Mouse (Mus musculus) adipose tissue, adult 10 weeks (tissue): ENCODE data around the gene Tmed1. TPM values are rescaled to one million over a fixed set of nuclear protein-coding genes. Genes with fewer than 3 reads are reported as not detected.

Experiments
- polyA plus RNA-seq: library from polyadenylated mRNA; stranded (reverse); fragments of 350-450 nt; fragmentation: Illumina TruSeq; extraction: RNeasy Lipid Tissue Mini Kit (QIAGEN cat#74804); gene quantifications from one replicate; pipeline ENCODE4 v1.2.3, GENCODE M21; 2014; ENCODE audit warnings: low read depth, low replicate concordance

The Tmed1 gene
- 25.3 TPM for polyA plus RNA-seq

DNA sequence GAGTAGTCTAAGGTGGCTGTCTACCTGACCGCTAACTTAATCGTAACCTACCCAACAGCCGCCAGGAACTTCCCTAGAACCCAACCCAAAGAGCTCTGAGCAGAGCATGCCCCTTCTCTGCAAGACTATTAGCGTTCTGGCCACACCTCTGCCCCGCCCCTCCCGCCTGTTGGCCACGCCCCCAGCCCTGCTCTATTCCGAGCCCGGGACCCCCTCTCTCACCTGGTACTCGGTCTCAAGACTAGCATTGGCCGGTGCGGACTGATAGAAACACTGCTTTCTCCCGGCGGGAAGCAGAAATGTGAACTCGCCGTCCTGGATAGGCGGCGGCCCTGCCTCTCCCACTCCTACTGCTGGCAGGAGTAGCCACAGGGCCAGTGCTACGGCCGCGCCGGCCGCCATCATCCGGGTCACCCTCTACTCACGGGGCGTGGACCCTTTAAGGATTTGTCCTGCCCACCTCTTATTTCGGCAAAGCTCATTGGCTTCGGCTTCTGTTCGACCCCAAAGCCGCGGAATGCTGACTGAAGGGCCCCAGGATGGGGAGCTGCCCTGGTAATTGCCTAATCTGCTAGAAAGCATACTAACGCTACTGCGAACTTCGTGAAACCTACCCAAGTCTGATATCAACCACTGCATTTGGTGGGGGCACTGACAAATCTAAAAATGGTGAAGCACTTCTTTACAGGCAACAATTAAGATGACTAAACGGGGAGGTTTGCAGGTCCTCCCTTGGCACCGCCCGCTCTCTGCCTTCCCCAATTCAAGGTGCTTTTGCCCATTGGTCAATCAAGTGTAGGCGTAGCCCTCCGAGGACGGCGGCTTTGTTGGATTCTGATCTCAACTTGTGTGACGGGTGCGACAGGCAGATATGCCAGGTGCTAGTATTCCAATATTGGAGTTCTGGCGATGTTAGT is at the start of gene Tmed1:
Tmed1 (minus strand) TSS at position 481 of the 917 bp plus-strand sequence.

DNA sequence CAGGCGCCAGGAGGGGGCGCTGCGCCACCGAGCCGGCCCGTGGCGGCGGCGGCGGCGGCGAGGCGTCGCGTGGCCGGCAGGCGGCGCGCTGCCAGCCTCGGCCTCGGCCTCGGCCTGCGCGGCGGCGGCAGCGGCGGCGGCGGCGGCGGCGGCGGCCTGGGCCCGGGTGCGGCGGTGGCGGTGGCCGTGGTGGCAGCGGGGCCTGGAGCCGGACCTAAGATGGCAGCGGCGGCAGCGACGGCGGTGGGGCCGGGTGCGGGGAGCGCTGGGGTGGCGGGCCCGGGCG is 36.7 kb upstream of the Tmed1 start, which contains the start of gene Carm1:
Carm1 (plus strand) TSS at position 106 of the 286 bp plus-strand sequence.

DNA sequence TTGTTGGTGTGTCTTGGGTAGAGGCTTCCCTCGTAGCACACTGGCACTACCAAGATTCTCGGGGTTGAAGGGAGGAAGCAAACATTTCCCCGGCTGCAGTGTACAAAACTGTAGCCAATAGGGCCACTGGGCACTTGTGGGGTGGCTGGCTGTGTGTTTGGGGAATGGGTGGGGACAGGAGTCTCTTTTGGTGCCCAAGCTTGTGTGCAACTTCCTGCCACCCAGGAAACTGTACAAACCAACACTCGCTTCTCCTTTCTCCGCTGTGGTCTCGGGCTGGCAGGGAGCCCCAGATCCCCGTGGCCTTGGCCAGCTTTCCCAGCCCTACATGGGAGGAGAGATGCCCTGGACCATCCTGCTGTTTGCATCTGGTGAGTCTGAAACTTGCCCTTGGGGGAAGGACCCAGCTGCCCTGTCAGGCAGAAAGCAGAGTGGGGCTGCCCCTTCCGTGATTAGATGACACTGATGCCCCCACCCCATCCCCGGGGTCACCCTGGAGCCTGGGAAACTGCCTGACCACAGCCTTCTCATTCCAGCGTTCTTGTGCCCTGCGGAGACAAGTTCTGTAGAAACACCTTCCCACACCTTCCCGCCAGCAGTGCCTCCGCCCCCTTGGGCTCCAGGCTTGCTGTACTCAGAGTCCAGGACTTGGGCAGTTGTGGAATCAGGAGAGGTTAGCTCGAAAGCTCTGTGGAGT is 16.0 kb upstream of the Tmed1 start, which contains the start of gene AB124611:
AB124611 (plus strand) TSS at position 240 of the 697 bp plus-strand sequence.

Other genes with a start within 250 kb of the Tmed1 start
- 18.9 TPM for gene Atg4d, start 245.0 kb downstream of the Tmed1 start, polyA plus RNA-seq
- gene Kri1, start 222.3 kb downstream of the Tmed1 start, polyA plus RNA-seq = 30.1 TPM
- 13.7 TPM for gene Cdkn2d, start 218.8 kb downstream of the Tmed1 start, polyA plus RNA-seq
- gene Ap1m2, start 197.9 kb downstream of the Tmed1 start, polyA plus RNA-seq = 73.5 TPM
- 39.7 TPM for gene Slc44a2, start 189.6 kb downstream of the Tmed1 start, polyA plus RNA-seq
- 44.6 TPM for gene Ilf3, start 142.4 kb downstream of the Tmed1 start, polyA plus RNA-seq
- 10.2 TPM for gene Qtrt1, start 98.4 kb downstream of the Tmed1 start, polyA plus RNA-seq
- gene Dnm2, start 85.3 kb downstream of the Tmed1 start, polyA plus RNA-seq = 77.4 TPM
- 5.3 TPM for gene AB124611, start 15.9 kb upstream of the Tmed1 start, polyA plus RNA-seq
- gene Carm1, start 36.6 kb upstream of the Tmed1 start, polyA plus RNA-seq = 34.6 TPM
- 34.9 TPM for gene Timm29, start 82.5 kb upstream of the Tmed1 start, polyA plus RNA-seq
- gene Yipf2, start 82.6 kb upstream of the Tmed1 start, polyA plus RNA-seq = 67.9 TPM
- gene Smarca4, start 105.9 kb upstream of the Tmed1 start, polyA plus RNA-seq = 40.6 TPM
- gene Ldlr, start 213.2 kb upstream of the Tmed1 start, polyA plus RNA-seq = 20.8 TPM